Comparison of ENCODE assay signal across 8 mouse cellular contexts in the genomic region with DNA sequence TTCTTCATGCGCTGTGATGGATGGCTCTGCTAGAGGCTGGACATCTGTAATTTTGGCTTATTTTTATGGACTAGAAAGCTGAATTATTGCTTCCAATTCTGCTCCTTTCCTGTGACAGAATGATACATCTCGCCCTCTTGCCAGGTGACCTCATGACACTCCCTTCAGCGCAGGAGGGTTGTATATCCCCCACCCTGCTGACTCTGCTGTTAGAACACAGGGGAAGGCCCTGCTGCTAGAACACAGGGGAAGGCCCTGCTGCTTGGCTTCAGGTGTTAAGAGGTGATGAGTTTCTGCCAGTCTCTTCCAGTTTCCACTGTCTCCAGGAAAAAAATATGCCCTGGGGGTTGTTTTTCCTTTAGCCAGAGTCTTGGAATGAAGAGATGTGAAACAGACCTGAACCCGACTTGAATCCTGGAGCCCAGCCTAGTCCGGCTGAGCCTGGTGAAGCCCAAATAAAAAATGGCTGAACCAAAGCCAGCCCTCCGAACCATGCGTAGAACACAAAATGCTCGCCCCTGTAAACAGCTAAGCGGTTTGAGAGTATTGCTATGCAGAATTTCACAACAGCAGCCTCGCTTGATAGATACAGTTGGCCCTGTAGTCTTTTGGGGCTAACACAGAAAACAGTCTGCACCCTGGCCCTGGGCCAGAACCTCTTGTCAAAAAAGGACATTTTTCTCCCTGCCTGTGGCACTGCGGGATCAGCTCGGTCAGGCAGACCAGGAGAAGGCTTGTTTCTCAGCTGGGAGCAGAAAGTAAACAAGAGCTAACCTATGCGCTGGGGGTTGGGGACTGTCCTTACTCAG. TPM values are rescaled to one million over a fixed set of nuclear protein-coding genes. Genes with fewer than 3 reads are reported as not detected.
DNase-seq lines count a peak whose midpoint lies in the region; ATAC-seq lines count a peak whose summit lies in the region.

No protein-coding gene starts in this region.

- peaks cover 27% of the 10 kb centered on the region for H3K36me3 ChIP-seq in midbrain, embryonic 15.5 days (replicated peaks)

- intact Hi-C loops in heart, postnatal 10 days (cut with DNase I) = no loop called here

- ATAC-seq in midbrain, embryonic 15.5 days (replicated peaks) = peak; percentile 45; the same call in 1 of the 2 replicates
- no peak for ATAC-seq in activated CD4-positive, CD25-positive, alpha-beta regulatory T cell, adult 4 months

- no peak overlapping the region for H3K4me2 ChIP-seq in midbrain, embryonic 15.5 days

- 81% methylated on average over 13 of the region's 13 CpGs for WGBS in midbrain, embryonic 15.5 days

- H3K4me3 ChIP-seq in brown adipose tissue, adult 24 weeks (ENCODE audit: insufficient read depth, low read depth, low read length) = no peak overlapping the region
- no peak overlapping the region for H3K4me3 ChIP-seq in midbrain, embryonic 15.5 days

- no peaks in the 10 kb centered on the region for H3K9me3 ChIP-seq in midbrain, embryonic 15.5 days

- DNase-seq in layer of hippocampus, adult 11-12 months (ENCODE audit: low spot score) = peak; percentile 66
- DNase-seq in layer of hippocampus, adult 9-10 months (ENCODE audit: low spot score) = no peak
- peak; percentile 45 to 49 for DNase-seq in heart, postnatal 10 days
- DNase-seq in layer of hippocampus, adult 9-11 months = peak; percentile 49
- no peak for DNase-seq in urinary bladder, adult 2 months (ENCODE audit: low spot score)

- H3K27me3 ChIP-seq in midbrain, embryonic 15.5 days (replicated peaks) = no peaks in the 10 kb centered on the region

- H3K27ac ChIP-seq in brown adipose tissue, adult 24 weeks (replicated peaks; ENCODE audit: low read depth, low read length) = peak overlapping the region; percentile 4; the same call in 1 of the 2 replicates
- H3K27ac ChIP-seq in midbrain, embryonic 15.5 days = peak overlapping the region; percentile 42; the same call in 1 of the 2 replicates

- no peak overlapping the region for H3K9ac ChIP-seq in midbrain, embryonic 15.5 days

- 0 out of 2 replicates have a peak, but pooled peaks cover 3% of the 10 kb centered on the region for H3K4me1 ChIP-seq in brown adipose tissue, adult 24 weeks (ENCODE audit: control insufficient read depth, insufficient read depth, insufficient read length, low read length)
- no peaks in the 10 kb centered on the region for H3K4me1 ChIP-seq in midbrain, embryonic 15.5 days

RNA-seq across cellular contexts. Expression of gene Setd7, which starts 29.0 kb away (rescaled TPM):
- 12.0 and 17.5 TPM in 2 replicates for polyA plus RNA-seq in brown adipose tissue, adult 24 weeks (2012; ENCODE audit: insufficient read depth, insufficient read length, missing spikeins)
- total RNA-seq in heart, postnatal 10 days (2021) = 10 to 100 TPM; 57.0 to 67.0 TPM
- polyA plus RNA-seq in midbrain, embryonic 15.5 days (2015; fragmentation: Nextera tagmentation; extraction: Ambion mirVana) = 3.4 and 3.7 TPM in 2 replicates
- polyA plus RNA-seq in activated CD4-positive, CD25-positive, alpha-beta regulatory T cell, adult 4 months (2017; shearing (Covaris generic)) = 10 to 100 TPM in 1 of 2 experiments, 1 to 10 TPM in 1; 6.3 to 10.5 TPM
- polyA plus RNA-seq in urinary bladder, adult 2 months (2012; rRNA removed) = 41.5 and 63.2 TPM in 2 replicates

RNA-seq across cellular contexts. Expression of gene Rab33b, which starts 48.0 kb away (rescaled TPM):
- polyA plus RNA-seq in brown adipose tissue, adult 24 weeks (2012; ENCODE audit: insufficient read depth, insufficient read length, missing spikeins) = 5.0 and 6.9 TPM in 2 replicates
- total RNA-seq in heart, postnatal 10 days (2021) = 10 to 100 TPM in 1 of 2 experiments, 1 to 10 TPM in 1; 9.8 to 13.9 TPM
- polyA plus RNA-seq in midbrain, embryonic 15.5 days (2015; fragmentation: Nextera tagmentation; extraction: Ambion mirVana) = 27.9 and 28.4 TPM in 2 replicates
- 10 to 100 TPM; 20.1 to 20.8 TPM for polyA plus RNA-seq in activated CD4-positive, CD25-positive, alpha-beta regulatory T cell, adult 4 months (2017; shearing (Covaris generic))
- polyA plus RNA-seq in urinary bladder, adult 2 months (2012; rRNA removed) = 29.1 and 30.2 TPM in 2 replicates

Comparison
In these comparisons a context has a peak if more than half of its experiments do, and no peak if none do; other contexts are left out.
1. DNase-seq: peak in layer of hippocampus, adult 11-12 months (single experiment), heart, postnatal 10 days (2 of 2) and layer of hippocampus, adult 9-11 months (single experiment); none in layer of hippocampus, adult 9-10 months (single experiment) and urinary bladder, adult 2 months (single experiment).